In genomic region chr9:106282024-106282423, GRCm38 (mm10) we compare ENCODE assay signal across 1 mouse cellular context.
TF ChIP-seq lines count a peak whose summit lies in the region.

No protein-coding gene starts in this region.

TF ChIP-seq in CH12.LX, 34 proteins besides CTCF, POLR2A, EP300 and RAD21 (continued from another document):
- TF ChIP-seq MXI1 (IDR thresholded peaks at IDR 0.05; ENCODE audit: low read depth, low read length): no peak
- no peak for TF ChIP-seq BHLHE40 (IDR thresholded peaks at IDR 0.05; ENCODE audit: low read depth, low read length)
- TF ChIP-seq HCFC1 (IDR thresholded peaks at IDR 0.05; ENCODE audit: low read depth, low read length): no peak
- TF ChIP-seq MAFK (IDR thresholded peaks at IDR 0.05; ENCODE audit: insufficient replicate concordance, low read length): no peak
TF ChIP-seq in CH12.LX: peak in this region for 0.
